Mouse (Mus musculus) small intestine, adult 2 months (tissue): ENCODE measurements around the gene Vmn1r5. TPM values are rescaled to one million over a fixed set of nuclear protein-coding genes. Genes with fewer than 3 reads are reported as not detected.

Experiments
- H3K27ac ChIP-seq: fragments of 200-500 bp; 2 replicates; pipeline ENCODE4 v1.5.1; 2012; ENCODE audit warnings: low read depth, low read length, control low read depth, inconsistent platforms; ENCODE audit not compliant: insufficient read depth
- H3K27me3 ChIP-seq: fragments of 200-500 bp; 2 replicates; pipeline ENCODE4 v1.6.1; 2012; ENCODE audit warnings: mild to moderate bottlenecking, moderate library complexity, low read length, inconsistent platforms; ENCODE audit not compliant: control insufficient read depth, insufficient read depth
- H3K36me3 ChIP-seq: fragments of 200-500 bp; 2 replicates; pipeline ENCODE4 v1.6.1; 2012; ENCODE audit warnings: mild to moderate bottlenecking, low read length, control low read depth, inconsistent platforms; ENCODE audit not compliant: control insufficient read depth, insufficient read depth
- H3K4me1 ChIP-seq: fragments of 200-500 bp; 2 replicates; pipeline ENCODE4 v1.6.1; 2012; ENCODE audit warnings: low read length, inconsistent platforms, mixed read lengths; ENCODE audit not compliant: control insufficient read depth, insufficient read depth, insufficient read length
- H3K4me3 ChIP-seq: fragments of 200-500 bp; 2 replicates; pipeline ENCODE4 v1.5.1; 2012; ENCODE audit warnings: low read depth, mild to moderate bottlenecking, control low read depth, inconsistent platforms, low read length, moderate library complexity
- CTCF ChIP-seq: fragments of 200-500 bp; IDR thresholded peaks from 2 replicates; pipeline ENCODE4 v1.5.1; 2012; ENCODE audit warnings: low read depth, mild to moderate bottlenecking, control low read depth, inconsistent platforms, low read length, moderate library complexity, mixed read lengths; ENCODE audit not compliant: insufficient replicate concordance, insufficient read length; ENCODE audit errors: extremely low read depth
- POLR2A ChIP-seq: fragments of 200-500 bp; IDR thresholded peaks from 2 replicates; pipeline ENCODE4 v1.6.1; 2012; ENCODE audit warnings: low read depth, mild to moderate bottlenecking, control low read depth, inconsistent platforms, low read length, moderate library complexity
- WGBS: fragments of 180-500 bp; shearing (Covaris S2); methylation state at CpG from one replicate; pipeline ENCODE4 v1.1.7; 2018; 5-methylcytosine and 5-hydroxymethylcytosine counted together
- polyA plus RNA-seq: library from polyadenylated mRNA; depleted of rRNA; stranded (reverse); fragments of >200 nt; gene quantifications from 2 replicates; pipeline ENCODE4 v1.2.3, GENCODE M21; 2012; rRNA removed

Gene Vmn1r5
- polyA plus RNA-seq = not detected in 2 replicates

- Histone ChIP-seq H3K36me3 (no peaks in the 10 kb centered on the region), H3K27me3 (no peaks in the 10 kb centered on the region), H3K27ac (no peak within 1 kb of the TSS), H3K4me1 (no peaks in the 10 kb centered on the region), H3K4me3 (no peak within 1 kb of the TSS)
- TF ChIP-seq POLR2A (no peak), CTCF (no peak)
These were observed at the start of gene Vmn1r5 for GRCm38 (mm10) chr6:56969973-56970372. Gene Vmn1r5 (plus strand): TSS chr6:56970273.

- H3K4me3 ChIP-seq = peak overlapping the region; percentile 79
- under 1% methylated on average over 25 of the region's 25 CpGs for WGBS
- H3K27ac ChIP-seq = peak overlapping the region; percentile 48
- TF ChIP-seq POLR2A = no peak
- no peak for TF ChIP-seq CTCF
- peaks cover 15% of the 10 kb centered on the region; the same call in 1 of the 2 replicates for H3K4me1 ChIP-seq
- H3K36me3 ChIP-seq = no peaks in the 10 kb centered on the region
- no peaks in the 10 kb centered on the region for H3K27me3 ChIP-seq
These were observed 46.7 kb upstream of the Vmn1r5 start for GRCm38 (mm10) chr6:56923331-56923725.

GRCm38 (mm10) chr6:56923726-56924707 is 46.1 kb upstream of the Vmn1r5 start, which contains the start of the genes Nt5c3 and Vmn1r4:
Gene Nt5c3 (minus strand): TSS chr6:56923932.
Gene Vmn1r4 (plus strand): TSS chr6:56924015.
- H3K27ac ChIP-seq = peak within 1 kb of the TSS; percentile 94
- 2% methylated on average over 64 of the region's 64 CpGs for WGBS
- H3K4me3 ChIP-seq = peak within 1 kb of the TSS; percentile 79
- TF ChIP-seq CTCF (no peak), POLR2A (peak; percentile 16; the same call in 1 of the 2 replicates)
- H3K36me3 ChIP-seq = no peaks in the 10 kb centered on the region
- H3K27me3 ChIP-seq = no peaks in the 10 kb centered on the region
- peaks cover 13% of the 10 kb centered on the region; the same call in 1 of the 2 replicates for H3K4me1 ChIP-seq

GRCm38 (mm10) chr6:56931648-56932415 is 38.2 kb upstream of the Vmn1r5 start:
- Histone ChIP-seq H3K36me3 (no peaks in the 10 kb centered on the region), H3K27ac (no peak overlapping the region), H3K4me1 (no peaks in the 10 kb centered on the region), H3K4me3 (no peak overlapping the region), H3K27me3 (no peaks in the 10 kb centered on the region)
- WGBS = 54% methylated on average over 4 of the region's 4 CpGs
- TF ChIP-seq CTCF (no peak), POLR2A (no peak)

- 53% methylated on average over 2 of the region's 2 CpGs for whole genome bisulfite sequencing
- Histone ChIP-seq H3K36me3 (no peaks in the 10 kb centered on the region), H3K4me1 (no peaks in the 10 kb centered on the region), H3K27me3 (no peaks in the 10 kb centered on the region), H3K4me3 (no peak overlapping the region), H3K27ac (no peak overlapping the region)
- TF ChIP-seq CTCF (no peak), POLR2A (no peak)
These were observed 37.6 kb upstream of the Vmn1r5 start for GRCm38 (mm10) chr6:56932464-56932863.

GRCm38 (mm10) chr6:56934366-56934765 is 35.7 kb upstream of the Vmn1r5 start:
- Histone ChIP-seq H3K4me3 (no peak overlapping the region), H3K4me1 (no peaks in the 10 kb centered on the region), H3K27me3 (no peaks in the 10 kb centered on the region), H3K27ac (no peak overlapping the region), H3K36me3 (no peaks in the 10 kb centered on the region)
- TF ChIP-seq POLR2A = no peak
- no peak for TF ChIP-seq CTCF
- 75% methylated on average over 4 of the region's 4 CpGs for WGBS
